13 mouse cellular contexts compared by ENCODE assay signal in genomic region chr1:51687484-51688223, GRCm38 (mm10).
DNase-seq lines count a peak whose midpoint lies in the region; ATAC-seq and TF ChIP-seq lines count a peak whose summit lies in the region.
"Had no signal": no experiment of that assay in that cellular context is flagged by ENCODE, and none has a peak within 500 bp of the region (broad histone marks: within the 10 kb centered on the region; RNA-seq: fewer than 3 reads in every experiment).

No protein-coding gene starts in this region.

- ATAC-seq in forebrain, embryonic 15.5 days (replicated peaks), result peak; percentile 94
- no peak for ATAC-seq in erythroblast, adult 5-6 weeks (replicated peaks; ENCODE audit: low FRiP score, poor library complexity, severe bottlenecking)

- H3K4me1 ChIP-seq in ES-E14 (ENCODE audit: control insufficient read depth in 2 of 2, insufficient read depth in 2 of 2, low read length in 2 of 2, poor library complexity in 1 of 2), result peaks cover 2 to 9% of the 10 kb centered on the region in 2 experiments; a peak in 2 of 4 replicates
- H3K4me1 ChIP-seq in forebrain, embryonic 15.5 days, result peaks cover 5% of the 10 kb centered on the region; the same call in 1 of the 2 replicates
- peaks cover 11% of the 10 kb centered on the region for H3K4me1 ChIP-seq in midbrain, embryonic 10.5 days

- no peaks in the 10 kb centered on the region for H3K36me3 ChIP-seq in ES-E14 (ENCODE audit: control insufficient read depth, insufficient read depth, low read length, poor library complexity, severe bottlenecking)
- no peaks in the 10 kb centered on the region for H3K36me3 ChIP-seq in forebrain, embryonic 15.5 days
- no peaks in the 10 kb centered on the region for H3K36me3 ChIP-seq in midbrain, embryonic 10.5 days
- H3K36me3 ChIP-seq: G1E; heart, embryonic 13.5 days had no signal

- no peak overlapping the region for H3K9ac ChIP-seq in ES-E14 (ENCODE audit: insufficient read depth, low read depth, low read length, poor library complexity, severe bottlenecking)
- H3K9ac ChIP-seq in forebrain, embryonic 15.5 days (replicated peaks), result no peak overlapping the region
- H3K9ac ChIP-seq: heart, embryonic 13.5 days had no signal

- H3K4me3 ChIP-seq in ES-E14 (ENCODE audit: insufficient read depth in 1 of 2, low read depth in 1 of 2, low read length in 2 of 2, poor library complexity in 1 of 2, severe bottlenecking in 1 of 2), result no peak overlapping the region
- no peak overlapping the region for H3K4me3 ChIP-seq in forebrain, embryonic 15.5 days
- H3K4me3 ChIP-seq in midbrain, embryonic 10.5 days, result no peak overlapping the region
- H3K4me3 ChIP-seq: heart, embryonic 13.5 days had no signal

- H3K27ac ChIP-seq in ES-E14 (ENCODE audit: insufficient read depth, low read depth, low read length, poor library complexity, severe bottlenecking), result no peak overlapping the region
- peak overlapping the region; percentile 74 for H3K27ac ChIP-seq in forebrain, embryonic 15.5 days (replicated peaks)
- peak overlapping the region; percentile 52 for H3K27ac ChIP-seq in midbrain, embryonic 10.5 days (replicated peaks)
- H3K27ac ChIP-seq: heart, embryonic 13.5 days had no signal

- DNase-seq in ES-E14 (ENCODE audit: low read depth, low spot score), result peak; percentile 39
- peak; percentile 11 for DNase-seq in WW6 (ENCODE audit: low read depth, low spot score)
- no peak for DNase-seq in midbrain, embryonic 10.5 days (ENCODE audit: low spot score)
- DNase-seq in cerebellum, postnatal 4 days (ENCODE audit: low spot score in 2 of 2), result no peak
- DNase-seq in layer of hippocampus, postnatal 25 days (ENCODE audit: extremely low spot score in 1 of 2, low spot score in 1 of 2), result no peak
- DNase-seq: adrenal gland, postnatal 14 days; cerebellum, postnatal 10 days; kidney, adult 18-20 months; thymus, postnatal 4 days had no signal

- WGBS in forebrain, embryonic 15.5 days, result 31% methylated on average over 7 of the region's 7 CpGs
- WGBS in midbrain, embryonic 10.5 days, result 41% methylated on average over 7 of the region's 7 CpGs

- H3K27me3 ChIP-seq in forebrain, embryonic 15.5 days, result no peaks in the 10 kb centered on the region
- H3K27me3 ChIP-seq in midbrain, embryonic 10.5 days (ENCODE audit: low read depth, poor library complexity, severe bottlenecking), result peaks cover 21% of the 10 kb centered on the region
- H3K27me3 ChIP-seq: heart, embryonic 13.5 days had no signal

- no peak overlapping the region for H3K4me2 ChIP-seq in forebrain, embryonic 15.5 days (replicated peaks)
- H3K4me2 ChIP-seq: heart, embryonic 13.5 days had no signal

- H3K9me3 ChIP-seq in ES-E14 (ENCODE audit: control insufficient read depth, insufficient read depth, low read depth, low read length), result 0 out of 2 replicates have a peak, but pooled peaks cover 2% of the 10 kb centered on the region
- no peaks in the 10 kb centered on the region for H3K9me3 ChIP-seq in forebrain, embryonic 15.5 days
- no peaks in the 10 kb centered on the region for H3K9me3 ChIP-seq in midbrain, embryonic 10.5 days (replicated peaks)
- H3K9me3 ChIP-seq: G1E; heart, embryonic 13.5 days had no signal

- in situ Hi-C loops in ES-E14 (cut with MboI; ENCODE audit: low sequenced_read_pairs in 2 of 2, unreplicated experiment in 2 of 2), result no loop called here

TF ChIP-seq in ES-E14, 5 proteins besides CTCF, POLR2A, EP300 and RAD21:
- no peak for TF ChIP-seq HCFC1 (IDR thresholded peaks at IDR 0.05; ENCODE audit: borderline replicate concordance, insufficient read depth, low read length)
- TF ChIP-seq ZNF384 (IDR thresholded peaks at IDR 0.05; ENCODE audit: low read depth, low read length), result no peak
- TF ChIP-seq ZC3H11A (IDR thresholded peaks at IDR 0.05; ENCODE audit: borderline replicate concordance, low read depth, low read length), result no peak
- TF ChIP-seq MAFK (IDR thresholded peaks at IDR 0.05; ENCODE audit: insufficient read depth, low read depth, low read length), result no peak
- no peak for TF ChIP-seq CHD2 (IDR thresholded peaks at IDR 0.05; ENCODE audit: low read depth, low read length)

Comparison
In these comparisons a context has a peak if more than half of its experiments do, and no peak if none do; other contexts are left out.
1. DNase-seq: peak in ES-E14 (single experiment) and WW6 (single experiment); none in midbrain, embryonic 10.5 days (single experiment), cerebellum, postnatal 4 days (0 of 2) and layer of hippocampus, postnatal 25 days (0 of 2).